Mouse (Mus musculus): ENCODE results near the gene Tmigd1. TPM values are rescaled to one million over a fixed set of nuclear protein-coding genes. Genes with fewer than 3 reads are reported as not detected.

Gene Tmigd1
- polyA plus RNA-seq, 1 experiment from 2014 or later = 0.44 TPM

GRCm38 (mm10) chr11:76896360-76896759, 5.6 kb upstream of the Tmigd1 start:
- Histone ChIP-seq H3K4me2 (replicated peaks; ENCODE audit: low read depth, low read length) (no peak overlapping the region), H3K9ac (replicated peaks; ENCODE audit: low read depth) (no peak overlapping the region), H3K27me3 (replicated peaks; ENCODE audit: insufficient read depth, low read length) (no peaks in the 10 kb centered on the region), H3K4me1 (ENCODE audit: insufficient read depth, low read depth, low read length) (peaks cover 6% of the 10 kb centered on the region; the same call in 1 of the 2 replicates), H3K4me3 (ENCODE audit: low read depth, low read length) (no peak overlapping the region), H3K27ac (ENCODE audit: low read length) (peak overlapping the region; percentile 52), H3K36me3 (ENCODE audit: insufficient read depth, low read length) (no peaks in the 10 kb centered on the region), H3K9me3 (ENCODE audit: low read length) (no peaks in the 10 kb centered on the region)
- ATAC-seq = peak; percentile 75
- peak; percentile 51 for TF ChIP-seq EP300 (IDR thresholded peaks at IDR 0.05)
- no peak for TF ChIP-seq CTCF (IDR thresholded peaks at IDR 0.05)
- WGBS = 28% methylated on average over 6 of the region's 6 CpGs
- DNase-seq (ENCODE audit: low spot score) = peak; percentile 91

DNA sequence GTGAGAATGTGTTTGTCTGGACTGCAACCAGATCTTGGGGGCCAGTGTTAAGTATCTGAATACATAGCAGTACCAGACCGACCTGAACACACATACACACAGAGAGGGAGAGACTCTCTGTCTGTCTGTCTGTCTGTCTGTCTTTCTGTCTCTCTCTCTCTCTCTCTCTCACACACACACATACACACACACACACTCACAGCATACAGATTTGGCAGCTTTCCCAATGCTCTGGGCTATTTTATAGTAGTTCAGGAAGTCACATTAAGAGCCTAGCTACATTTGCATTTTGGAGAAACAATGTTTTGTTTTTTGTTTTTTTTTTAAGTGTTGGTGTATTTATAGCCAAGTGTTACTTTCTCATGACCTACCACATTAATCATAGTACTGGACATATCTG, 4.8 kb upstream of the Tmigd1 start:
- H3K27me3 ChIP-seq (replicated peaks; ENCODE audit: insufficient read depth, low read length) = no peaks in the 10 kb centered on the region
- H3K4me2 ChIP-seq (replicated peaks; ENCODE audit: low read depth, low read length) = no peak overlapping the region
- 16% methylated on average over 1 of the region's 1 CpGs for WGBS
- H3K9ac ChIP-seq (replicated peaks; ENCODE audit: low read depth) = no peak overlapping the region
- H3K27ac ChIP-seq (ENCODE audit: low read length) = peak overlapping the region; percentile 52
- peaks cover 6% of the 10 kb centered on the region; the same call in 1 of the 2 replicates for H3K4me1 ChIP-seq (ENCODE audit: insufficient read depth, low read depth, low read length)
- ATAC-seq (no peak), DNase-seq (ENCODE audit: low spot score) (peak; percentile 46)
- no peaks in the 10 kb centered on the region for H3K9me3 ChIP-seq (ENCODE audit: low read length)
- H3K36me3 ChIP-seq (ENCODE audit: insufficient read depth, low read length) = no peaks in the 10 kb centered on the region
- no peak overlapping the region for H3K4me3 ChIP-seq (ENCODE audit: low read depth, low read length)
- TF ChIP-seq CTCF (IDR thresholded peaks at IDR 0.05) (no peak), EP300 (IDR thresholded peaks at IDR 0.05) (no peak)

DNA sequence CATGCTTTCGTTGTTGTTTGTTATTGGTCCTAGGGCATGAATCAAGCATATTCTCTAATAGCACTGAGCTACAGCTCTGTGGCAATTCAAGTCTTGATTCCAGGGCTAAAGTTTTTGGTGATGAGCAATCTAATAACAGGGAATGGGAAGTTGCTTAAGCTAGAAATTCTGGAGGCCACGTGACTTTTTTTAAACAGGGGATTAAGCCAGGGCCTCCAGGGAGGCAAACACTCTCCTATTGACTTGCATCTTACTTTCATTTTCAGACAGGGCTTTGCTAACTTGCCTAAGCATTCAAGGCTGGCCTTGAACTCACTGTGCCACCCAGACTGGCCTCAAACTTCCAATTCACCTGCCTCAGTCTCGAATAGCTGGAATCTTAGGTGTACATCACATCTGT, 4.1 kb upstream of the Tmigd1 start:
- 42% methylated on average over 3 of the region's 3 CpGs for WGBS
- no peaks in the 10 kb centered on the region for H3K36me3 ChIP-seq (ENCODE audit: insufficient read depth, low read length)
- ATAC-seq (no peak), DNase-seq (ENCODE audit: low spot score) (peak; percentile 83)
- peak overlapping the region; percentile 51; the same call in 1 of the 2 replicates for H3K27ac ChIP-seq (ENCODE audit: low read length)
- no peaks in the 10 kb centered on the region for H3K9me3 ChIP-seq (ENCODE audit: low read length)
- H3K9ac ChIP-seq (replicated peaks; ENCODE audit: low read depth) = no peak overlapping the region
- no peak overlapping the region for H3K4me3 ChIP-seq (ENCODE audit: low read depth, low read length)
- no peak for TF ChIP-seq EP300 (IDR thresholded peaks at IDR 0.05)
- TF ChIP-seq CTCF (IDR thresholded peaks at IDR 0.05) = no peak
- H3K4me1 ChIP-seq (ENCODE audit: insufficient read depth, low read depth, low read length) = peaks cover 6% of the 10 kb centered on the region; the same call in 1 of the 2 replicates
- no peaks in the 10 kb centered on the region for H3K27me3 ChIP-seq (replicated peaks; ENCODE audit: insufficient read depth, low read length)
- H3K4me2 ChIP-seq (replicated peaks; ENCODE audit: low read depth, low read length) = no peak overlapping the region

DNA sequence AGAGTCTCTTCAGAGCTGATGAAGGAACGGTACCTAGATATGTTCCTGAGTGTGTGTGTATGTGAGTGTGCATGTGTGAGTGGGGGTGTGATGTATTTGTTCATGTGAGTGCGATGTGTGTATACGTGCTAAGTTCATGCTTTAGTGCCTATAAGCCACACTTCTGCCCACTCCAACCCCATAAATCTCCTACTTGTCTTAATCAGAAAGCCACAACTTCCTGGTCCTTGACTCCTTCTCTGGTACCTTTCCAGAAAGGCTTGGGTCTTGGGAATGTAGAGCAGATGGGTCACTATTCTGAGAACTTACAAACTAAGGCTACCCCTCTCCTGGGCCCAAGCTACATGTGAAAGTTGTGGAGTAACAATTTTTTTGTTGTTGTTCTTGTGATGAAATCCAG, 3.2 kb upstream of the Tmigd1 start:
- no peaks in the 10 kb centered on the region for H3K9me3 ChIP-seq (ENCODE audit: low read length)
- H3K4me2 ChIP-seq (replicated peaks; ENCODE audit: low read depth, low read length) = no peak overlapping the region
- H3K27me3 ChIP-seq (replicated peaks; ENCODE audit: insufficient read depth, low read length) = no peaks in the 10 kb centered on the region
- H3K4me1 ChIP-seq (ENCODE audit: insufficient read depth, low read depth, low read length) = peaks cover 6% of the 10 kb centered on the region; the same call in 1 of the 2 replicates
- H3K36me3 ChIP-seq (ENCODE audit: insufficient read depth, low read length) = no peaks in the 10 kb centered on the region
- WGBS = 51% methylated on average over 3 of the region's 3 CpGs
- no peak overlapping the region for H3K4me3 ChIP-seq (ENCODE audit: low read depth, low read length)
- TF ChIP-seq EP300 (IDR thresholded peaks at IDR 0.05) (no peak), CTCF (IDR thresholded peaks at IDR 0.05) (no peak)
- no peak overlapping the region for H3K9ac ChIP-seq (replicated peaks; ENCODE audit: low read depth)
- ATAC-seq = no peak
- H3K27ac ChIP-seq (ENCODE audit: low read length) = no peak overlapping the region
- peak; percentile 62 for DNase-seq (ENCODE audit: low spot score)

- Histone ChIP-seq H3K4me2 (replicated peaks; ENCODE audit: low read depth, low read length) (no peak overlapping the region), H3K9ac (replicated peaks; ENCODE audit: low read depth) (no peak overlapping the region), H3K27ac (ENCODE audit: low read length) (no peak overlapping the region), H3K4me1 (ENCODE audit: insufficient read depth, low read depth, low read length) (peaks cover 6% of the 10 kb centered on the region; the same call in 1 of the 2 replicates), H3K27me3 (replicated peaks; ENCODE audit: insufficient read depth, low read length) (no peaks in the 10 kb centered on the region), H3K4me3 (ENCODE audit: low read depth, low read length) (no peak overlapping the region), H3K36me3 (ENCODE audit: insufficient read depth, low read length) (no peaks in the 10 kb centered on the region), H3K9me3 (ENCODE audit: low read length) (no peaks in the 10 kb centered on the region)
- 48% methylated on average over 5 of the region's 5 CpGs for WGBS
- no peak for ATAC-seq
- DNase-seq (ENCODE audit: low spot score) = peak; percentile 78
- TF ChIP-seq CTCF (IDR thresholded peaks at IDR 0.05) (peak; percentile 61), EP300 (IDR thresholded peaks at IDR 0.05) (no peak)
These were observed 1.9 kb upstream of the Tmigd1 start for GRCm38 (mm10) chr11:76899758-76900738.

DNA sequence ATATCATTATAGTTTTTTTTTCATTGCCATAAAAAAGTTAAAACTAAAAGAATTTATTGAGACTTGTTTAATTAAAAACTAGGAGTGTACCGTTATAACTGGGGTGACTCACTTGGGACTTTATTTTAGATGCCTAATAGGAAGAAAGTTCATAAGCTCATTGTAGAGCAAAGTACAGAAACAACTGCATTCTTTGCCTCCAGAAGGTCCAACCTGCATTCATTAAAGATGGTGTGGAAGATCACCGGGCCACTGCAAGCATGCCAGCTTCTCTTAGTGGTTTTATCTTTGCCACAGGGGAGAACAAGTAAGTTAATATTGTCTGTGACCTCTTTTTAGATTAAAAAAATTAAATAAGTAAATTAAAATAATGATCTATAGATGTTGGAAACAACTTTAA, 2.4 kb downstream of the Tmigd1 start:
- 82% methylated on average over 2 of the region's 2 CpGs for WGBS
- no peak overlapping the region for H3K4me3 ChIP-seq (ENCODE audit: low read depth, low read length)
- no peak overlapping the region for H3K4me2 ChIP-seq (replicated peaks; ENCODE audit: low read depth, low read length)
- ATAC-seq = no peak
- H3K4me1 ChIP-seq (ENCODE audit: insufficient read depth, low read depth, low read length) = no peaks in the 10 kb centered on the region; the same call in 1 of the 2 replicates
- no peaks in the 10 kb centered on the region for H3K9me3 ChIP-seq (ENCODE audit: low read length)
- no peaks in the 10 kb centered on the region for H3K27me3 ChIP-seq (replicated peaks; ENCODE audit: insufficient read depth, low read length)
- H3K9ac ChIP-seq (replicated peaks; ENCODE audit: low read depth) = no peak overlapping the region
- no peaks in the 10 kb centered on the region for H3K36me3 ChIP-seq (ENCODE audit: insufficient read depth, low read length)
- TF ChIP-seq EP300 (IDR thresholded peaks at IDR 0.05) (no peak), CTCF (IDR thresholded peaks at IDR 0.05) (no peak)
- H3K27ac ChIP-seq (ENCODE audit: low read length) = no peak overlapping the region
- DNase-seq (ENCODE audit: low spot score) = no peak

Data from lung, postnatal 0 days (tissue).